Mouse (Mus musculus) layer of hippocampus, adult 11-12 months (tissue): ENCODE results near the gene Hoxc11.

Experiments used
- DNase-seq: peaks from one replicate; pipeline ENCODE4 v3.0.0; 2022; ENCODE audit warnings: low spot score

Gene Hoxc11

GRCm38 (mm10) chr15:102965003-102965891 lies 11.0 kb downstream of the Hoxc11 start:
- DNase-seq = no peak

- DNase-seq = peak; percentile 10
Measured at GRCm38 (mm10) chr15:102965892-102966775, 11.9 kb downstream of the Hoxc11 start.

GRCm38 (mm10) chr15:102966776-102967311 lies 12.6 kb downstream of the Hoxc11 start, which contains the start of gene Hoxc10:
Hoxc10 (plus strand) TSS chr15:102966796.
- DNase-seq = no peak

- DNase-seq = no peak
Measured at GRCm38 (mm10) chr15:102967312-102967510, 13.0 kb downstream of the Hoxc11 start, which contains the start of gene Hoxc5. Hoxc5 (plus strand) TSS chr15:102967443.

- no peak for DNase-seq
Measured at GRCm38 (mm10) chr15:102967511-102968397, 13.5 kb downstream of the Hoxc11 start.

GRCm38 (mm10) chr15:102969296-102969695 lies 15.1 kb downstream of the Hoxc11 start:
- DNase-seq = no peak

- peak; percentile 15 for DNase-seq
Measured at GRCm38 (mm10) chr15:102970740-102971139, 16.5 kb downstream of the Hoxc11 start.

- no peak for DNase-seq
Measured at GRCm38 (mm10) chr15:102972254-102972653, 18.0 kb downstream of the Hoxc11 start.

GRCm38 (mm10) chr15:102972753-102973152 lies 18.5 kb downstream of the Hoxc11 start:
- DNase-seq = no peak

- no peak for DNase-seq
Measured at GRCm38 (mm10) chr15:102975034-102975433, 20.8 kb downstream of the Hoxc11 start.

GRCm38 (mm10) chr15:102975688-102976111 lies 21.5 kb downstream of the Hoxc11 start:
- no peak for DNase-seq

GRCm38 (mm10) chr15:102976171-102976570 lies 21.9 kb downstream of the Hoxc11 start, which contains the start of gene Hoxc9:
Hoxc9 (plus strand) TSS chr15:102976439.
- no peak for DNase-seq

- DNase-seq = no peak
Measured at GRCm38 (mm10) chr15:102976631-102977422, 22.6 kb downstream of the Hoxc11 start.

- no peak for DNase-seq
Measured at GRCm38 (mm10) chr15:102977423-102977974, 23.3 kb downstream of the Hoxc11 start.

GRCm38 (mm10) chr15:102978615-102979515 lies 24.6 kb downstream of the Hoxc11 start:
- DNase-seq = no peak

- no peak for DNase-seq
Measured at GRCm38 (mm10) chr15:102979936-102980335, 25.7 kb downstream of the Hoxc11 start.

GRCm38 (mm10) chr15:102980352-102980751 lies 26.1 kb downstream of the Hoxc11 start:
- no peak for DNase-seq

GRCm38 (mm10) chr15:102980912-102981311 lies 26.7 kb downstream of the Hoxc11 start:
- DNase-seq = no peak
